In the genomic region with DNA sequence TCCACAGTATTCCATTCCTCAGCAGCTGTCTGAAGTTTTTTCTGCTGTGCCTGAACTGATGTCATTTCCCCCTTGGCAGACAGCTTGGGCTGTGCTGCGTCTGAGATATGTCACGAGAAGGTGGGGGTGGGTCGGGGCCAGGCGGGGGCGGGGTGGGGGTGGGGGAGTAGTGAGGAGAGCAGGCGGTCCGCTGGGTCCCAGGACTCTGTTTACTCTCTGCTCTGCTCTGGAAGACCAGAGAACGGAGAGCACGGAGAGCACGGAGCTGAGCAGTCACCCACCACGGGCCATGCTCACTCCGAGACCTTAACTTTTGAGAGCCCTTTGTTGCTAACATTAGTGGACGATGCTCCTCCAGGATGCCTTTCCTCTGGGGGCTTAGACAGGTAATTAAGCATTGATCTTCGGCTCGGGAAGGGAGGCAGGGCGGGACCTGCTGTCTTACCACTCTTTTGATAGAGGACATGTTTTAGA, we compare ENCODE assay signal across 9 mouse cellular contexts. TPM values are rescaled to one million over a fixed set of nuclear protein-coding genes. Genes with fewer than 3 reads are reported as not detected.
DNase-seq lines count a peak whose midpoint lies in the region; TF ChIP-seq lines count a peak whose summit lies in the region.
"Had no signal": no experiment of that assay in that cellular context is flagged by ENCODE, and none has a peak within 500 bp of the region (broad histone marks: within the 10 kb centered on the region; RNA-seq: fewer than 3 reads in every experiment).

No protein-coding gene starts in this region.

- intact Hi-C loops in gastrocnemius, adult 2 months (cut with DNase I), result no loop called here

- H3K4me3 ChIP-seq in gastrocnemius, adult 2 months, result peak overlapping the region; percentile 72

- H3K27ac ChIP-seq in gastrocnemius, adult 2 months, result peak overlapping the region; percentile 95

- peak; percentile 77 for DNase-seq in gastrocnemius, adult 2 months
- DNase-seq in gastrocnemius, adult 18-20 months (ENCODE audit: low spot score), result no peak
- DNase-seq in gastrocnemius, postnatal 25 days, result peak; percentile 75
- peak; percentile 63 for DNase-seq in kidney, postnatal 10 days
- peak; percentile 76 for DNase-seq in lung, postnatal 36 days
- no peak for DNase-seq in T-cell, adult 2 months (ENCODE audit: low spot score)
- no peak for DNase-seq in cerebellum, postnatal 10 days
- no peak for DNase-seq in thymus, adult 18-20 months

- no peak for TF ChIP-seq CTCF in gastrocnemius, adult 2 months (IDR thresholded peaks at IDR 0.05)

RNA-seq across cellular contexts. Expression of a gene that starts 24.3 kb away (rescaled TPM):
- total RNA-seq in gastrocnemius, adult 2 months (2021), result 100 to 1,000 TPM in 1 of 2 experiments, 10 to 100 TPM in 1; 65.4 to 101 TPM
- 100 to 1,000 TPM in 1 of 2 experiments, 10 to 100 TPM in 1; 66.2 to 116 TPM for total RNA-seq in gastrocnemius, adult 18-20 months (2021)
- total RNA-seq in gastrocnemius, postnatal 25 days (2021), result 10 to 100 TPM; 39.0 to 47.3 TPM

RNA-seq across cellular contexts. Expression of a gene that starts 49.7 kb away (rescaled TPM):
- not detected for total RNA-seq in gastrocnemius, adult 2 months (2021)
- total RNA-seq in gastrocnemius, adult 18-20 months (2021), result not detected
- not detected for total RNA-seq in gastrocnemius, postnatal 25 days (2021)
- total RNA-seq: common myeloid progenitor, adult 5-6 weeks had no signal

RNA-seq across cellular contexts. Expression of a gene that starts 50.1 kb away (rescaled TPM):
- 1 to 10 TPM; 3.2 to 3.7 TPM for total RNA-seq in gastrocnemius, adult 2 months (2021)
- total RNA-seq in gastrocnemius, adult 18-20 months (2021), result 1 to 10 TPM; 2.2 to 3.8 TPM
- total RNA-seq in gastrocnemius, postnatal 25 days (2021), result 1 to 10 TPM; 2.8 TPM

RNA-seq across cellular contexts. Expression of a gene that starts 50.2 kb away (rescaled TPM):
- total RNA-seq in gastrocnemius, adult 2 months (2021), result 10 to 100 TPM; 64.0 to 67.7 TPM
- total RNA-seq in gastrocnemius, adult 18-20 months (2021), result 10 to 100 TPM; 79.9 to 86.2 TPM
- 10 to 100 TPM; 49.6 to 55.8 TPM for total RNA-seq in gastrocnemius, postnatal 25 days (2021)

Comparison
In these comparisons a context has a peak if more than half of its experiments do, and no peak if none do; other contexts are left out.
1. DNase-seq: peak in gastrocnemius, adult 2 months (single experiment), gastrocnemius, postnatal 25 days (single experiment), kidney, postnatal 10 days (single experiment) and lung, postnatal 36 days (single experiment); none in gastrocnemius, adult 18-20 months (single experiment), T-cell, adult 2 months (single experiment), cerebellum, postnatal 10 days (0 of 2) and thymus, adult 18-20 months (0 of 2).